Mouse (Mus musculus) layer of hippocampus, adult 6 months (tissue): ENCODE results near the gene Bloc1s1. TPM values are rescaled to one million over a fixed set of nuclear protein-coding genes. Genes with fewer than 3 reads are reported as not detected.

Experiments used
- long read RNA-seq, 2 experiments: library from polyadenylated mRNA; unstranded; transcript quantifications; one replicate each; pipeline ENCODE4 v2.0.0; 2019 to 2020
- polyA plus RNA-seq: library from polyadenylated mRNA; unstranded; fragments of <200 nt; fragmentation: Nextera tagmentation; gene quantifications from 2 replicates; pipeline ENCODE4 v1.2.3, GENCODE M21; 2021

Bloc1s1 gene
- polyA plus RNA-seq = 356 and 436 TPM in 2 replicates
- long read RNA-seq, experiment 1, transcript Bloc1s1-201 (4 exons, 550 nt) = major isoform, 127 of 139 reads
- long read RNA-seq, experiment 1, partial matches to known transcripts = 6 of 139 reads
- long read RNA-seq, experiment 1, other reads (novel, unspliced or antisense) = 6 of 139 reads
- long read RNA-seq, experiment 2, transcript Bloc1s1-201 (4 exons, 550 nt) = major isoform, 14 of 17 reads
- long read RNA-seq, experiment 2, partial matches to known transcripts = 0 of 17 reads
- long read RNA-seq, experiment 2, other reads (novel, unspliced or antisense) = 1 of 17 reads

DNA sequence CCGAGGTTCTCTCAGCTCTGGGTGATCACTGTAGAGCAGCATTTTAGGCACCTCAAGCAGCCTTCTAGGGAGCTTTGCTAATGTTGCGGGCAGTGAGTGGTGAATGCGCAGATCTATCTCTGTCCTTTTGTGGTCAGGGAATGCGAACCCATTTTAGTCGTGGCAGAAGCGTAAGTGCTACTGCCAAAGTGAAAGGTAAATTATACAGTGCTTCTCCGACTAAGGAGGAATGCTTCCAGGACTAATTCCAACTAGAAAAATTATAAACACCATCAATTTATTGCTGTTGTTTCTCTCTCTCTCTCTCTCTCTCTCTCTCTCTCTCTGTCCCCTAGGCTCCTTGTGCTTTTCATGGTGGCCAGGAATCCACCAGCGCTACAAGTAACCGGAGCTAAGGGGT is at the start of gene Bloc1s1:
Bloc1s1 (minus strand) TSS at position 101 of the 400 bp plus-strand sequence.

DNA sequence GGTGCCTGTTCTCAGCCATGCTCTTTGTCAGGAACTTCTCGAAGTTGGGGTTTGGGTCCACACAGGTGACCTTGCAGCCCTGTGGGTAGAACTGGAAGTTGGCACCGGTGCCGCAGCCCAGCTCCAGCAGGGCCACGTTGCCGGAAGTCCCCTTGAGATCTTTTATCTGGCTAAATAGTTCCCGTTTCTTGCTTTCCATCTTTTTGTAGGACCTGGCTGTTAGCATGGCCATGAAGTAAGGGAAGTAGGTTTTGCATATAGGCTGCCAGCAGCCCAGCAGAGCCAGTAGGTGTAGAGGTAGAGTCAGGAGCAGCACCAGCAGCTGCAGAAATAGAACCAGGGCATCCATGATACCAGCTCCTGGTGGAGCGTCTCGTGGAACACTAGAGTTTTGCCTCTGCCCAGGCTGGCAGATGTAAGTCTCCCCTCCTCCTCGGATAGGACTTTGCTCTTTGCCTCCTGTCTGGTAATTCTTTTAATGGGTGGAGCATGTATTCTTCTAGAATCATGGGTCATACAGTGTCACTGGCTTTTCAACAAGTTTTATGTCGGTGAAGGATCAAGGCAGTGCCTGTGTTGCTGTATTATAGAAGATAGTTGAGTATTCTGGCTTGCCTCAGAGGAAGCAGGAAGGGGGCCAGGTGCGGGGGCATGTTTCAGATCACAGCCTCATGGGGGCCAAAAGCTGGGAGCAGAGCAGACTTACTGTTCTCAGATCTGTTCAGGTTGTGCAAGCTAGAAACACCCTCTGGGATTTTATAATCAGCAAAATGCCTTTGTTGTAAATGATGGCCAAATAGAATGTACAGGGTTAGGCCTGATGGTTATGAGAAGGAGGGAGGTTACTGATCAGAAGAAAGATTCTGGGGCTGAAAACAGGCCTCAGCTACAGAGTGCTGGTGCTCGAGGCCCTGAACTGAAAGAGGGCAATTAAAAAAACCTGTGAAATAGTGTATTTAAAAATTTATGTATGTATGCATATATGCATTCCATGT is 37.1 kb upstream of the Bloc1s1 start, which contains the start of gene Mettl7b:
Mettl7b (minus strand) TSS at position 399 of the 995 bp plus-strand sequence.

DNA sequence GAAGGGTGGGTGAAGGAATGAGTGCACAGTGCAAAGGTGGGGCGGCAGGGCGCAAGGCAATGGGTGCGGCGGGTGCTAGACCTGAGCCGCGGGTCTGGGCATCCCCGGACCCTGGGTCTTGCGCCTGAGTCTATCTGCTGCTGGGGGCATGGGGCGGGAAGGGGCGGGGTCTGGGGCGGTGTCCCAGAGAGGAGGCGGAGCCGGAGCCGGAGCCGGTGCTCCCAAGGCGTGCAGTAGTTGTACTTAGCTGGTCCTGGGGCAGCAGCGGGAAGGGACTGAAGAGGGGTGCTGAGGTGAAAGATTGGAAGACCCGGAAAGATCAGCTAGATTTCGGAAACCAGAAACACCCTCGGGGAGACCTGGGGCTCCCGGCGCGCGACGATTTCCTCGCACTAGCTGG is 9.7 kb upstream of the Bloc1s1 start, which contains the start of gene Itga7:
Itga7 (plus strand) TSS at position 245 of the 400 bp plus-strand sequence.

DNA sequence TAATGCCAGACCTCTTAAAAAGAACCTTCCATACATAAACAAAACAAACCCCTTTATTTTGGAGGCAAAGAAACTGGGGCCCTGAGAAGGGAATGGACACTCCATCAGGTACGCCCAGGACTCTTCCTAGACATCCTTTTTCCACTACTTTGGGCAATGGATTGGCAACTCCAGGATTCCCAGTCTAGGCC is 1.1 kb downstream of the Bloc1s1 start, which contains the start of gene Rdh5:
Rdh5 (minus strand) TSS at position 67 of the 191 bp plus-strand sequence.

DNA sequence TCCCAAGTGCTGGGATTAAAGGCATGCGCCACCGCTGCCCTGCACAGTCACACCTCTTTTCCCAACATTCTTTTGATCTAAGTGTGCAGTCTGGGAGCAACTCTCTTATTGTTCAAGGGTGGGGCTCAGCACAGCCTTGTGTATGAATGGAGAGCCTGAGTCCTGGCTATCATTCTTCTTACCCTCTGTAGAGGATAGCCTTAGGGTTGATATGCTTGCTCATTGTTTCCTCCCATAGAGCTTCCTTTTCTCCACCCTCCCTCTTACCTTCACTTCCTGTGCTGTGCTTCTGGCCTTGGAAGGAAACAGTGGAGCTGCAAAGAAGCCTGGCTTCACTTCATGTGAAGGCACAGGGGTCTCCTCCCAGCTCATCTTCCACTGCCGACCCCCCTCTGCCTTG is 23.1 kb downstream of the Bloc1s1 start, which contains the start of gene Cd63:
Cd63 (plus strand) TSS at position 292 of the 400 bp plus-strand sequence.

DNA sequence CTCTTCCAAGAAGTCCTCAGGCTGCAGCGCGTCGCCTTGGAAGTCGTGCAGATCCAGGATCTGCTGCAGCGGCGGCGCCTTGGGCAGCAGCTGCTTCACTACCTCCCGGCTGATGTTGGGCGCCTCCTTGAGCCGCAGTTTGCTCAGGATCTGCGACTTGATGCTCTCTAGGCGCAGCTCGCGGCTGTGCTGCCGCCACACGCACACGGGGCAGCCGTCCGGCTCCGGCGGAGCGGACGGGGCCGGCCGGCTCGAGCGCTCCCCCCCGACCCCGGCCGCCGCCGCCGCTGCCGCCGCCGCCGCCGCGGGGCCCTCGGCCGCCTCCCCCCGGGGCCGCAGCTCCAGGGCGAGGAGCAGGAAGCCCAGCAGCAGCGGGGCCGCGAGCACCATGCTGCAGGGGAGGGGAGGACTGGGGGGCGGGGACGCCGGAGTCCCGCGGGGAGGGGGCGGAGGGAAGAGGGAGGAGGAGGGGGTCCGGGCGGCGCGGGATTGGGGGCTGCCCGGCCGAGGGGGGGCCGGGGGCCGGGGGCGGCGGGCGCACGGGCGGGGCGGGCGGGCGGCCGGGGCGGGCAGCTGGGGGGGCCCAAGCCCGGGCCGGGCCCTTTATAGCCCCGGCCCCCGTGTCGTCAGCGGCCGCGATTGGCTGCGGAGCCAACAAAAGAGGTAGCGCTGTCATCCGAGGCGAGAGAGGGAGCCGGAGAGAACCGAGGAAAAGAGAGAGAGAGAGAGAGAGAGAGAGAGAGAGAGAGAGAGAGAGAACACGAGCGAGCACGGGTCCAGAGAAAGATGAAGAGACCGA is 32.3 kb downstream of the Bloc1s1 start, which contains the start of gene Gdf11:
Gdf11 (minus strand) TSS at position 423 of the 799 bp plus-strand sequence.

Other genes starting within 250 kb of the Bloc1s1 start
- 9.6 and 10.0 TPM in 2 replicates for gene Suox, start 250.0 kb downstream of the Bloc1s1 start, polyA plus RNA-seq
- gene Rab5b, start 227.8 kb downstream of the Bloc1s1 start, polyA plus RNA-seq = 50.2 and 54.3 TPM in 2 replicates
- 0.64 and 0.75 TPM in 2 replicates for gene Pmel, start 219.8 kb downstream of the Bloc1s1 start, polyA plus RNA-seq
- gene Cdk2, start 219.0 kb downstream of the Bloc1s1 start, polyA plus RNA-seq = 1.2 and 1.5 TPM in 2 replicates
- 5.3 TPM in 2 replicates for gene Dgka, start 179.2 kb downstream of the Bloc1s1 start, polyA plus RNA-seq
- 6.5 and 6.7 TPM in 2 replicates for gene Pym1, start 176.1 kb downstream of the Bloc1s1 start, polyA plus RNA-seq
- gene Mmp19, start 133.1 kb downstream of the Bloc1s1 start, polyA plus RNA-seq = 0.11 and 0.31 TPM in 2 replicates
- gene Dnajc14, start 120.0 kb downstream of the Bloc1s1 start, polyA plus RNA-seq = 14.7 and 15.1 TPM in 2 replicates
- 4.6 and 4.7 TPM in 2 replicates for gene Tmem198b, start 119.7 kb downstream of the Bloc1s1 start, polyA plus RNA-seq
- 132 and 144 TPM in 2 replicates for gene Sarnp, start 106.7 kb downstream of the Bloc1s1 start, polyA plus RNA-seq
- gene Ormdl2, start 102.4 kb downstream of the Bloc1s1 start, polyA plus RNA-seq = 22.3 and 35.3 TPM in 2 replicates
- gene Gdf11, start 32.3 kb downstream of the Bloc1s1 start, polyA plus RNA-seq = 6.8 and 7.9 TPM in 2 replicates
- gene Cd63, start 23.0 kb downstream of the Bloc1s1 start, polyA plus RNA-seq = 190 and 257 TPM in 2 replicates
- 10.0 and 83.5 TPM in 2 replicates for gene Rdh5, start 1.1 kb downstream of the Bloc1s1 start, polyA plus RNA-seq
- 3.7 and 4.6 TPM in 2 replicates for gene Itga7, start 9.8 kb upstream of the Bloc1s1 start, polyA plus RNA-seq
- gene Mettl7b, start 37.0 kb upstream of the Bloc1s1 start, polyA plus RNA-seq = not detected in 2 replicates
- gene Olfr9, start 65.4 kb upstream of the Bloc1s1 start, polyA plus RNA-seq = not detected in 2 replicates
- gene Olfr763, start 86.8 kb upstream of the Bloc1s1 start, polyA plus RNA-seq = not detected in 2 replicates
- not detected in 2 replicates for gene Olfr764-ps1, start 115.9 kb upstream of the Bloc1s1 start, polyA plus RNA-seq
- not detected in 2 replicates for gene Olfr765, start 126.0 kb upstream of the Bloc1s1 start, polyA plus RNA-seq
- gene Olfr766-ps1, start 144.9 kb upstream of the Bloc1s1 start, polyA plus RNA-seq = not detected in 2 replicates
- not detected in 2 replicates for gene Olfr767, start 158.9 kb upstream of the Bloc1s1 start, polyA plus RNA-seq
- not detected in 2 replicates for gene Olfr768, start 175.3 kb upstream of the Bloc1s1 start, polyA plus RNA-seq
- gene Olfr769, start 193.8 kb upstream of the Bloc1s1 start, polyA plus RNA-seq = not detected in 2 replicates
- not detected in 2 replicates for gene Olfr770, start 215.0 kb upstream of the Bloc1s1 start, polyA plus RNA-seq
- not detected in 2 replicates for gene Olfr771, start 240.7 kb upstream of the Bloc1s1 start, polyA plus RNA-seq